Mouse (Mus musculus): ENCODE data around the gene Timmdc1. TPM values are rescaled to one million over a fixed set of nuclear protein-coding genes. Genes with fewer than 3 reads are reported as not detected.
A peak's percentile ranks its signal among the peaks of the same experiment; 100 is the strongest.

Gene Timmdc1
- polyA plus RNA-seq, 1 experiment from 2014 or later = 35.0 TPM

DNA sequence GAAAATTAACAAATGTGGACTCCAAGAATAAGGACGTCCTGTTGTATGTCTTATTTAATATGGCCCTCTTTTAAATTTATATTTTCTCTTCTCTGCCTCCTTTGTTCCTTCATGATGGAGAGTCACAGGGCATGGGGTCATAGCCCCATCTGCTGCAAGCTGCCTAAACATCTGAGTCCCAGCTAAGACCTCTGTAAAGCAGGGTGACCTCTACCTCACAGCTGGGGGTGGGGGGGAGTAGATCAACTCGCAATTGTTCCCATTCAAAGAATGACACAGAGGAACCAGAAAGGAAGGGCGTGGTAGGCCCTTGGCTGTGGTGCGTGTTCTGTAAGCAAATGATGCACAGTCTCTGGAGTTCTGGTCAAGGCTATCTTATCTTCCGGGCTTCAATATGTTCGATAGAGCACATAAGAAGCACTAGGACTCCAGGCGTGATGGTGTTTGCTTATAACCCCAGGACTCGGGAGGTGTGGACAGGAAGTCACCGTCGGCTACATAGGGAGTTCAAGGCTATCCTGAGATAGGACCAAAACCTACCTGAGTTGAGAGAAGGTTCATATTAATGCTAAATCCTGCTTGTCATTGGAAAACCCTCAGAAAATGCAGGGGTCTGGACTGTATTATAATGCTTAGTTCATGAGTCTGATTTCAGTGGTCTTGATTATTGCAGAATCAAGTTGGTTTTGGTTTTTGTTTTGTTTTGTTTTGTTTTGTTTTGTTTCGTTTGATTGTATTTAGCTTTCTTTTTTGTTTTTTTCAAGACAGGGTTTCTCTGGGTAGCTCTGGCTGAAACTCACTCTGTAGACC is 50.6 kb downstream of the Timmdc1 start:
- no peak overlapping the region for H3K9ac ChIP-seq (ENCODE audit: low read length)
- H3K36me3 ChIP-seq (ENCODE audit: control insufficient read depth, insufficient read depth) = no peaks in the 10 kb centered on the region
- no peak overlapping the region for H3K27ac ChIP-seq (ENCODE audit: low read length)
- H3K4me2 ChIP-seq (ENCODE audit: low read depth, low read length) = no peak overlapping the region
- no peak overlapping the region for H3K4me3 ChIP-seq (ENCODE audit: low read length)
- H3K27me3 ChIP-seq (ENCODE audit: control insufficient read depth, insufficient read depth, low read length) = no peaks in the 10 kb centered on the region
- no peaks in the 10 kb centered on the region for H3K9me3 ChIP-seq (replicated peaks; ENCODE audit: control insufficient read depth, low read length)
- WGBS = 70% methylated on average over 11 of the region's 11 CpGs
- no peak for ATAC-seq (replicated peaks; ENCODE audit: extremely low read depth, insufficient read depth, low FRiP score)
- peaks cover 11% of the 10 kb centered on the region for H3K4me1 ChIP-seq (ENCODE audit: control insufficient read depth, insufficient read depth, low read length)

DNA sequence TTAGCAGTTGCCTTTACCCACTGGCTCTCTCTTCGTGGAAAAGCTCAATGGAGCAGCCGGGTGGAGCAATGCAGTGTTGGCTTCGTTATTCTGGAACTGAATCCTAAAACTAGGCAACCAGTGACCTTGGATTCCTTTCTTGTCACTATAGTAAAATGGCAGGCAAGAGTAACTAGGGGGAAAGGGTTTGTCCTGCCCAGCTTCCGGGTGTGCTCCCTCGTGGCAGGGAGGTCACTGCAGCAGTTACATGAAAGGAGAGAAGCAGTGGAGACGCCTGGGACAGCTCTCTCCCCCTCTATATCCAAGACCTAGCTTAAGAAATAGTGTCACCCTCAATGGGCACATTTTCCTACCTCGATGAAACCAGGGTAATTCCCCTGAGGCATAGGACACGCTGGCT is 53.0 kb downstream of the Timmdc1 start:
- Histone ChIP-seq H3K27ac (ENCODE audit: low read length) (no peak overlapping the region), H3K4me1 (ENCODE audit: control insufficient read depth, insufficient read depth, low read length) (peaks cover 3% of the 10 kb centered on the region), H3K9ac (ENCODE audit: low read length) (no peak overlapping the region), H3K4me3 (ENCODE audit: low read length) (no peak overlapping the region), H3K9me3 (replicated peaks; ENCODE audit: control insufficient read depth, low read length) (no peaks in the 10 kb centered on the region), H3K4me2 (ENCODE audit: low read depth, low read length) (no peak overlapping the region), H3K27me3 (ENCODE audit: control insufficient read depth, insufficient read depth, low read length) (no peaks in the 10 kb centered on the region), H3K36me3 (ENCODE audit: control insufficient read depth, insufficient read depth) (no peaks in the 10 kb centered on the region)
- ATAC-seq (replicated peaks; ENCODE audit: extremely low read depth, insufficient read depth, low FRiP score) = no peak
- 78% methylated on average over 8 of the region's 8 CpGs for WGBS

DNA sequence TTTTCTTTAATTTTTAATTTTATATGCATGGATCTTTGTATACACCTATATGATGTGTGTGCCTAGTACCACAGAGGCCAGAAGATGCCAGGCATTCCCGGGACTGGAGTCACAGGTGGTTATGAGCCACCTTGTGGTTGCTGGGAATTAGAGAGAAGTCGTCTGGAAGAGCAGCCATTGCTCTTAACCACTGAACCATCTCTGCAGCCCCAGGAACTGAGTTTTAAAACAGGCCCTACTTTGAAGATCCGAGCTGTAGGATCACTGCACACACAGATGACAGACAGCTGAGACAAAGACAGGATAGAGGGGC is 53.8 kb downstream of the Timmdc1 start:
- 31% methylated on average over 3 of the region's 3 CpGs for WGBS
- H3K4me3 ChIP-seq (ENCODE audit: low read length) = no peak overlapping the region
- no peaks in the 10 kb centered on the region for H3K27me3 ChIP-seq (ENCODE audit: control insufficient read depth, insufficient read depth, low read length)
- no peak overlapping the region for H3K27ac ChIP-seq (ENCODE audit: low read length)
- no peaks in the 10 kb centered on the region for H3K36me3 ChIP-seq (ENCODE audit: control insufficient read depth, insufficient read depth)
- H3K9me3 ChIP-seq (replicated peaks; ENCODE audit: control insufficient read depth, low read length) = no peaks in the 10 kb centered on the region
- H3K4me1 ChIP-seq (ENCODE audit: control insufficient read depth, insufficient read depth, low read length) = peaks cover 3% of the 10 kb centered on the region
- ATAC-seq (replicated peaks; ENCODE audit: extremely low read depth, insufficient read depth, low FRiP score) = no peak
- no peak overlapping the region for H3K4me2 ChIP-seq (ENCODE audit: low read depth, low read length)
- no peak overlapping the region for H3K9ac ChIP-seq (ENCODE audit: low read length)

DNA sequence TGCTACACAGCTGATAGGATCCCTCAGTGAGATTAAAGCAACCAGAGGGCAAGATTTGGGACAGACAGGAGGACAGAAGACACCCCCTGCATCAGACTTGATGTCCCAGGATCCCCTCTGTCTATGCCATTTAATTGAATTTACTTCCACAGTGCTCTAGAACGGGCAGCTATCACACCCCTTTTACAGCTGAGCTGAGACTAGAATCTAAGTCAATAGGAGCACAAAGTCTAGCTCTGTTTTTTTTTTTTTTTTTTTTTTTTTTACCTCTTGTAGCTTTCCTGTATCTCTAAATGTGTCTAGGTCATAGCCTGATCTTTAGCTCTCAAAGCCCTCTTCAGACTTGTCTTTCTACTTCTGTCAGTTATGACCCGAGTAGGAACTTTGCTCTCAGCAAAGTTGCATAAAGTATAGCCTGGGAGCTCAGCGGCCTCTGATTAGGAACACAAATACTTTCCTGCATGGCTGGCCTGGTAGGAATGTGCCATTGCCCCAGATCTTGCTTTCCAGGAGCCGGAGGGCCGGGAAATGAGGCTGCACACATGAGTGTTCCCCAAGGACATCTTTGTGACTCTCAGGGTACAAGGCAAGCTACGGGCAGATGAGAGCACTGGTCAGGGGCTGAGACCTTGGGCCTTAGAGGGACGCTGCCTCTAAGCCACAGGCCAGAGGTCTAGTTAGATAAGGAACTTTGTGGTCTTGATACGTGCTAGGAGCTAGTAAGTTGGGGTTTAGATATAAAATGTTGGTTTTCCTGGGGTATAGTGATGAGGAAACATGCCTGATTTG is 54.4 kb downstream of the Timmdc1 start:
- Histone ChIP-seq H3K4me1 (ENCODE audit: control insufficient read depth, insufficient read depth, low read length) (peaks cover 3% of the 10 kb centered on the region), H3K4me3 (ENCODE audit: low read length) (no peak overlapping the region), H3K27ac (ENCODE audit: low read length) (peak overlapping the region; percentile 24; the same call in 1 of the 2 replicates), H3K36me3 (ENCODE audit: control insufficient read depth, insufficient read depth) (no peaks in the 10 kb centered on the region), H3K27me3 (ENCODE audit: control insufficient read depth, insufficient read depth, low read length) (no peaks in the 10 kb centered on the region), H3K4me2 (ENCODE audit: low read depth, low read length) (no peak overlapping the region), H3K9ac (ENCODE audit: low read length) (no peak overlapping the region), H3K9me3 (replicated peaks; ENCODE audit: control insufficient read depth, low read length) (no peaks in the 10 kb centered on the region)
- no peak for ATAC-seq (replicated peaks; ENCODE audit: extremely low read depth, insufficient read depth, low FRiP score)
- WGBS = 59% methylated on average over 8 of the region's 8 CpGs

DNA sequence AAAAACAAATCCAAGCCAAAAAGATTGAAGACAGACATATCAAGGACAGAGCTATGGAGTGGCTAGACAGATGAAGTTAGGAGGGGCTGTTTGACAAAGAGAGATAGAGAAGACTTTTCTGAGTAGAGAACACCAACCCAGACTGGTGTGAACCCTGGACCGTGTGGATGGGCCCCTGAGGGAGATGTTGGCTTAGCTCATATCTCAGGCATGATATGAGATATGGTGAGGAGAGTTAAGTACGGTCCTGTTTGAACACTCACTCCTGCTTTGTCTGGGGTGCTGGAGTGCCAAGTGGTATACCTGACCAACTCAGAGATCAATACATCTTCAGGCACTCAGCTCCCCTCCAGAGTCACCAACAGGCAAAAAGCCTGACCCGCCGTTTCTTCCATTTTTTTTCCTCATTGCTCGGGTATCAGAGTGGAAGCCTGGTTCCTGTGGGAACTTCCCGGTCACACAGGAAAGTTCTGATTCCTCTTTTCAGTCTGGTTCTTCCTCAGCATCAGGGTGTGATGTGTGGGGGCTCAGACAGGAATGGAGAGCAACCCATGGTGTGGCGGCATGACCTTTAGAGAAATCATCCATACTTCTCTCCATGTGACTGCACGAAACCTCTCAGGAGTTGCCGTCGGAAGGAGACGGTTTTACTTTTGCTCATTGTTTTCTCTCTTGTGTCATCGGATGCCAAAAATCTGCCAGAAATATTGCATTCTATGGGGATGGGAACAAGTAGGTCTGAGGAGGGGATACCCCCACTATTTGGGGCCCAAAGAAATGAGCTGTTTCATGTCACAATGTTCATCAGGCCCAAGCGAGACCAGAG is 55.2 kb downstream of the Timmdc1 start:
- no peak overlapping the region for H3K27ac ChIP-seq (ENCODE audit: low read length)
- no peak overlapping the region for H3K9ac ChIP-seq (ENCODE audit: low read length)
- H3K4me2 ChIP-seq (ENCODE audit: low read depth, low read length) = no peak overlapping the region
- H3K36me3 ChIP-seq (ENCODE audit: control insufficient read depth, insufficient read depth) = no peaks in the 10 kb centered on the region
- ATAC-seq (replicated peaks; ENCODE audit: extremely low read depth, insufficient read depth, low FRiP score) = no peak
- peaks cover 3% of the 10 kb centered on the region for H3K4me1 ChIP-seq (ENCODE audit: control insufficient read depth, insufficient read depth, low read length)
- H3K27me3 ChIP-seq (ENCODE audit: control insufficient read depth, insufficient read depth, low read length) = no peaks in the 10 kb centered on the region
- H3K4me3 ChIP-seq (ENCODE audit: low read length) = no peak overlapping the region
- WGBS = 73% methylated on average over 13 of the region's 13 CpGs
- no peaks in the 10 kb centered on the region for H3K9me3 ChIP-seq (replicated peaks; ENCODE audit: control insufficient read depth, low read length)

DNA sequence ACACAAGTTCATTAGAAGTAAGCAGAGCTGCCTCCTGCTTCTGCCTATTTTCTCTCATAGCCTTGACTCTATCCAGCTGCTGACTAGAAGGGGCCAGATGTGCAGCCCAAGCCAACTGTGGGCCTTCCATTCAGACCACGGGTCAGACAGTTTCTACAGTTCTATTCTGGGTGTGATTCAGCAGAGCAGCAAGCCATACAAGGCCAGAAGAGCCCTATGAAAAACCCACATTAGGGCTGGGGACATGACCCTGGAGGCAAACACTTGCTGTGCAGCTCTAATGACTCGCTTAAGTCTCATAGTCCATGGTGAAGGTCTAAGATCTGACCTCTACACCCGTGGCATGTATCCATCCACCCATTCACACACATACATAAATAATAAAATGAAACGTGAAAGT is 56.4 kb downstream of the Timmdc1 start:
- no peak overlapping the region for H3K27ac ChIP-seq (ENCODE audit: low read length)
- 74% methylated on average over 4 of the region's 4 CpGs for WGBS
- H3K9ac ChIP-seq (ENCODE audit: low read length) = no peak overlapping the region
- H3K4me2 ChIP-seq (ENCODE audit: low read depth, low read length) = no peak overlapping the region
- no peak for ATAC-seq (replicated peaks; ENCODE audit: extremely low read depth, insufficient read depth, low FRiP score)
- H3K9me3 ChIP-seq (replicated peaks; ENCODE audit: control insufficient read depth, low read length) = no peaks in the 10 kb centered on the region
- no peaks in the 10 kb centered on the region for H3K36me3 ChIP-seq (ENCODE audit: control insufficient read depth, insufficient read depth)
- no peak overlapping the region for H3K4me3 ChIP-seq (ENCODE audit: low read length)
- H3K4me1 ChIP-seq (ENCODE audit: control insufficient read depth, insufficient read depth, low read length) = peaks cover 3% of the 10 kb centered on the region
- no peaks in the 10 kb centered on the region for H3K27me3 ChIP-seq (ENCODE audit: control insufficient read depth, insufficient read depth, low read length)

DNA sequence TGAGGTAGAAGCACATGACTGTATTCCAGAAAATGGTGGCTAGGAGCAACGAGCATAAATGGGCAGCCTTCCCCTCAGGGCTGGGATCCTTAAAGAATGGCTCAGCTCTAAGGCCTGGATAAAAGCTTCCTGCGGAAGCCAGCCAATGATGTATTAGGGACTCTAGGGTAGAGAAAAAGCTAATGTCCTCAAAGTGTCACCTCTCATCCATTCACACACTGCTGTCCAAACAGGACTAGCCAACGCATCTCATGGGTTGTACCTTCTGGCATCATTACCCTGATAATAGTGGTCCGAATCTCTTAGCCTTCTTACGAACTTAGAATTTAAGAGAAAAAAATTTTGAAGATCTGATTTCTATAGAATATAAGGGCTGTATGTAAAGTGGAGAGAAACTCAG is 59.2 kb downstream of the Timmdc1 start:
- Histone ChIP-seq H3K27me3 (ENCODE audit: control insufficient read depth, insufficient read depth, low read length) (no peaks in the 10 kb centered on the region), H3K4me3 (ENCODE audit: low read length) (no peak overlapping the region), H3K27ac (ENCODE audit: low read length) (no peak overlapping the region), H3K9me3 (replicated peaks; ENCODE audit: control insufficient read depth, low read length) (no peaks in the 10 kb centered on the region), H3K4me2 (ENCODE audit: low read depth, low read length) (no peak overlapping the region), H3K9ac (ENCODE audit: low read length) (no peak overlapping the region), H3K36me3 (ENCODE audit: control insufficient read depth, insufficient read depth) (no peaks in the 10 kb centered on the region), H3K4me1 (ENCODE audit: control insufficient read depth, insufficient read depth, low read length) (peaks cover 2% of the 10 kb centered on the region)
- no peak for ATAC-seq (replicated peaks; ENCODE audit: extremely low read depth, insufficient read depth, low FRiP score)
- WGBS = 87% methylated on average over 5 of the region's 5 CpGs

DNA sequence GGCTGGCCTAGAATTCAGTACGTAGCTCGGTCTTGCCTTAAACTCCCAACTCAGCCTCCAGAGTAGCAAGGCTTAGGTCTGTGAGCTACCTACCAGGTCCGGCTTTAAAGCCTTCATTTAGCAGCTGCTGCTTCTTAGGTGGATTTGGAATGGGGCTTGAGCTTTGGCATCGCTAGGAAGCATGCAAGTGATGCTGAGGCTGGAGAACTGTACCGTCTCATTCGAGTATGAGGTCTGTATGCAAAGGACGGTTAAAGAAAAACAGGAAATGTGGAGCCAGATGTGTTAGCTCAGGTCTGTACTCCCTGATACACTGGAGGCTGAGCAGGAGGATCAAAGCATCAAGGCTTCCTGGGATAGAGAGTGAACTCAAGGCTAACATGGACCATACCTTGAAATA is 60.3 kb downstream of the Timmdc1 start:
- H3K4me3 ChIP-seq (ENCODE audit: low read length) = no peak overlapping the region
- no peak overlapping the region for H3K4me2 ChIP-seq (ENCODE audit: low read depth, low read length)
- no peak overlapping the region for H3K27ac ChIP-seq (ENCODE audit: low read length)
- no peak for ATAC-seq (replicated peaks; ENCODE audit: extremely low read depth, insufficient read depth, low FRiP score)
- 65% methylated on average over 7 of the region's 7 CpGs for WGBS
- H3K9ac ChIP-seq (ENCODE audit: low read length) = no peak overlapping the region
- no peaks in the 10 kb centered on the region for H3K9me3 ChIP-seq (replicated peaks; ENCODE audit: control insufficient read depth, low read length)
- H3K27me3 ChIP-seq (ENCODE audit: control insufficient read depth, insufficient read depth, low read length) = no peaks in the 10 kb centered on the region
- no peaks in the 10 kb centered on the region for H3K36me3 ChIP-seq (ENCODE audit: control insufficient read depth, insufficient read depth)
- H3K4me1 ChIP-seq (ENCODE audit: control insufficient read depth, insufficient read depth, low read length) = no peaks in the 10 kb centered on the region

DNA sequence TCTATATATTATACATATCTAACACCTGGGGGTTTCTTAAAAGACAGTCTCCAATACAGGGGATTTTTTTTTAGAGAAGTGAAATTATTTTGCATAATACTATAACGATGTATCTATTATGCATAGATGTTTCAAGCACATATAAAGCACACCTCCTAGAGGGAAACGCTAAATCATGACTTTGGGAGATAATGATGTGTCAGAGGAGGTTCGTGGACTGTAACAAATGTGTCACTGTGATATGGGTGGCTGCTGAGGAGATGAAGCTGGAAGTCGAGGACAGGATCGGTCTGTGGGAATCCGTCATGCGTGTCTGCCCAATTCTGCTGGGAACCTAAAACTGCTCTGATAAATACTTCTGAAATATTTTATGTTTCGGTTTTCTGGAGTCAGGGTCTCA is 60.7 kb downstream of the Timmdc1 start:
- Histone ChIP-seq H3K4me2 (ENCODE audit: low read depth, low read length) (no peak overlapping the region), H3K27me3 (ENCODE audit: control insufficient read depth, insufficient read depth, low read length) (no peaks in the 10 kb centered on the region), H3K4me3 (ENCODE audit: low read length) (no peak overlapping the region), H3K4me1 (ENCODE audit: control insufficient read depth, insufficient read depth, low read length) (no peaks in the 10 kb centered on the region), H3K27ac (ENCODE audit: low read length) (no peak overlapping the region), H3K36me3 (ENCODE audit: control insufficient read depth, insufficient read depth) (no peaks in the 10 kb centered on the region), H3K9me3 (replicated peaks; ENCODE audit: control insufficient read depth, low read length) (no peaks in the 10 kb centered on the region), H3K9ac (ENCODE audit: low read length) (no peak overlapping the region)
- no peak for ATAC-seq (replicated peaks; ENCODE audit: extremely low read depth, insufficient read depth, low FRiP score)
- 76% methylated on average over 8 of the region's 8 CpGs for WGBS
